Mouse (Mus musculus): ENCODE results near the gene Trp53bp1. TPM values are rescaled to one million over a fixed set of nuclear protein-coding genes. Genes with fewer than 3 reads are reported as not detected.

The Trp53bp1 gene
- polyA plus RNA-seq, 1 experiment from 2014 or later: 63.8 TPM

DNA sequence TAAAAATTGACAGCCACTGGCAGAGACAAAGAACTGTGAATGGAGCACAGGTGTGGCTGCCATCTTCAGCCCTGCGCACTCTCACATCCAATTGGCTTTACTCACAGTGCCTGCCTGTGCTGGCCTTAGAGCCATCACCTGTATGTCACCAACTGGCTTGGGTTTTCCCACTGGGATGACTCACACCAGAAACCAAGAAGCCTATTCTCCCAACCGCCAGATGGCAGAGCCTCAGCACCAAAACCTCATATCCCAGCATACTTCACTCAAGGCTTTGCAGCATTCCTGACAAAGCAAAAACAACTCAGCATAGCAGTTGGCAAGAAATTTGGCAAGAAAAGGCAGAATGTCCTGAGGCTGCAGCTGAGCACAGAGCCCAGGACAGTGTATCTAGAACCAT lies 48.2 kb downstream of the Trp53bp1 start:
- Histone ChIP-seq H3K9ac (ENCODE audit: low read length) (no peak overlapping the region), H3K36me3 (ENCODE audit: control insufficient read depth, insufficient read depth, low read length) (peaks cover 91% of the 10 kb centered on the region), H3K9me3 (ENCODE audit: control insufficient read depth, low read length) (no peaks in the 10 kb centered on the region), H3K4me1 (replicated peaks; ENCODE audit: control insufficient read depth, insufficient read depth, low read length) (no peaks in the 10 kb centered on the region), H3K27ac (ENCODE audit: low read depth) (no peak overlapping the region), H3K27me3 (replicated peaks; ENCODE audit: control insufficient read depth, insufficient read depth, low read length) (no peaks in the 10 kb centered on the region), H3K4me2 (ENCODE audit: low read length) (no peak overlapping the region), H3K4me3 (ENCODE audit: low read depth, low read length) (no peak overlapping the region)
- DNase-seq (ENCODE audit: low spot score) (no peak), ATAC-seq (replicated peaks; ENCODE audit: low FRiP score, low TSS enrichment, low read depth) (no peak)
- 93% methylated on average over 2 of the region's 2 CpGs for WGBS

DNA sequence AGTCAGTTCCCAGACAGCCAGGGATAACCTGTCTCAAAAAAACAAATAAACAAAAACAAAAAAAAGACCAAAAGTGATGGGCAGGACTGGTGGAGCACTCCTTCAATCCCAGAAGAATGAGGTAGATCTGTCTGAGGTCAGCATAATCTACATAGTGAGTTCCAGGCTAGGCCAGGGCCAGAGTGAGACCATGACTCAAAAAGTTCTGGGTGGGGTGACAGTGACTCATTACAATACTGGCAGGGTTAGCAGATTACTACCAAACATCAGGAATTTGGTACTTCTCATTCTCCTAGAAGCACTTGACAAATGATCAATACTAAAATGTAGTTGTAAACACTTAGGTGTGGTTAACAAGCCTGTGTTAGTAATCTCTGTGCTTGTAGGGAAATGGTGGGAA lies 51.2 kb downstream of the Trp53bp1 start:
- Histone ChIP-seq H3K9ac (ENCODE audit: low read length) (no peak overlapping the region), H3K4me2 (ENCODE audit: low read length) (no peak overlapping the region), H3K9me3 (ENCODE audit: control insufficient read depth, low read length) (no peaks in the 10 kb centered on the region), H3K4me1 (replicated peaks; ENCODE audit: control insufficient read depth, insufficient read depth, low read length) (no peaks in the 10 kb centered on the region), H3K4me3 (ENCODE audit: low read depth, low read length) (no peak overlapping the region), H3K27me3 (replicated peaks; ENCODE audit: control insufficient read depth, insufficient read depth, low read length) (no peaks in the 10 kb centered on the region), H3K27ac (ENCODE audit: low read depth) (no peak overlapping the region), H3K36me3 (ENCODE audit: control insufficient read depth, insufficient read depth, low read length) (peaks cover 85% of the 10 kb centered on the region)
- DNase-seq (ENCODE audit: low spot score) (no peak), ATAC-seq (replicated peaks; ENCODE audit: low FRiP score, low TSS enrichment, low read depth) (no peak)

DNA sequence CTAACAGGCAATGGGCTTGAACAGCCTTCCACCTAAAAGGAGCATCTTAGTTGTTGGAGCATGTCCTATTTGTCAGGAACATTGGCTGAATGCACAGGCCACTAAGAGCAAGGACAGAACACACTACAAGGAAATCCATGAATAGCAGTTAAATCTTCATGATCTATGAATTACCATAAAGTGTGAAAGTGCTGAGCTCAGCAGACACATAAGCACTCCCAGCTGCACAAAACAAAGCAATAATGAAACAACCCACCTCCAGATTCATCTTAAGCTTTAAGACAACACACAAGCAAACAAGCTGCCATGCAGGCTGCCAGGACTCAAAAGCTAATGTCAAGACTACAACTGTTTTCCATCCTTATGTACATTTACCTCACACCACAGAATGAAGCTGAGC lies 52.0 kb downstream of the Trp53bp1 start:
- DNase-seq (ENCODE audit: low spot score): no peak
- Histone ChIP-seq H3K4me1 (replicated peaks; ENCODE audit: control insufficient read depth, insufficient read depth, low read length) (no peaks in the 10 kb centered on the region), H3K27ac (ENCODE audit: low read depth) (no peak overlapping the region), H3K9me3 (ENCODE audit: control insufficient read depth, low read length) (no peaks in the 10 kb centered on the region), H3K4me3 (ENCODE audit: low read depth, low read length) (no peak overlapping the region), H3K27me3 (replicated peaks; ENCODE audit: control insufficient read depth, insufficient read depth, low read length) (no peaks in the 10 kb centered on the region), H3K4me2 (ENCODE audit: low read length) (no peak overlapping the region), H3K9ac (ENCODE audit: low read length) (no peak overlapping the region), H3K36me3 (ENCODE audit: control insufficient read depth, insufficient read depth, low read length) (peaks cover 86% of the 10 kb centered on the region)
- ATAC-seq (replicated peaks; ENCODE audit: low FRiP score, low TSS enrichment, low read depth): no peak

DNA sequence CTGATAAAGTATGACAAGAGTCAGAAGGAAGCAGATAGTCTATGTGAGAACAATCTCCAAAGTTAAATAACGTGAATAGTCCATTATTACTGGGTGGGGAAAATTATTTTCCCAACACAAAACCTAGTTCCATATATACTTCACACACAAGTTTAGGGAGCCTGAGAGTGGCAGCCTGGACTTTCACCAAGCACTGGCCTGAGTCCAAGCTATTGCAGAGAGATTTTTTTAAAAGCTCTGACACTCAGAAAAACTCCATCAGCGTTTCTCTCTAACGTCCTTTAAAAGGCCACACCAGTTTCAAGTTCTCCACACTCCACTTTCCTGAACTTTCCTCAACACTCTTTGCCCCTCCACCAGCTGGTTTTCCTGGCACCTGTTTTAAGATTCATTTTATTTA lies 56.7 kb downstream of the Trp53bp1 start:
- H3K36me3 ChIP-seq (ENCODE audit: control insufficient read depth, insufficient read depth, low read length): peaks cover 79% of the 10 kb centered on the region
- H3K4me2 ChIP-seq (ENCODE audit: low read length): no peak overlapping the region
- DNase-seq (ENCODE audit: low spot score) (no peak), ATAC-seq (replicated peaks; ENCODE audit: low FRiP score, low TSS enrichment, low read depth) (no peak)
- H3K9me3 ChIP-seq (ENCODE audit: control insufficient read depth, low read length): no peaks in the 10 kb centered on the region
- no peak overlapping the region for H3K27ac ChIP-seq (ENCODE audit: low read depth)
- WGBS: 87% methylated on average over 3 of the region's 3 CpGs
- no peaks in the 10 kb centered on the region for H3K27me3 ChIP-seq (replicated peaks; ENCODE audit: control insufficient read depth, insufficient read depth, low read length)
- H3K9ac ChIP-seq (ENCODE audit: low read length): no peak overlapping the region
- H3K4me3 ChIP-seq (ENCODE audit: low read depth, low read length): no peak overlapping the region
- no peaks in the 10 kb centered on the region for H3K4me1 ChIP-seq (replicated peaks; ENCODE audit: control insufficient read depth, insufficient read depth, low read length)

DNA sequence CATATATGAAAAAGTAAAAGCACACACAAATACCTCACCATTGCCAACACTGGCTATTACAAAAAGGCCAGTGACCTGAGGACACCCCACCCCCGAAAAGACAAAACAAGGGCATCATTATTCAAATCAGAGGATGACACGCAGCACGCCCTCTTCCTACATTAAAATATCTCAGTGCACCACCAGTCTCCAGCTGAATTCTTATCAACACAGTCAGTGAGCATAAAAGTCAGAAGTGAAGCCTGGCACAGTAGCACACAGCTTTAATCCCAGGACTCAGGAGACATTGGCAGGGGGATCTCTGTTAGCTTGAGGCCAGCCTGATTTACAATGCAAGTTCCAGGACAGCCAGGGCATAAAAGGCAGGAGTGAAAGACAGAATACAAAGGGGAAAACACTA lies 64.7 kb downstream of the Trp53bp1 start:
- H3K9me3 ChIP-seq (ENCODE audit: control insufficient read depth, low read length): no peaks in the 10 kb centered on the region
- no peak overlapping the region for H3K4me3 ChIP-seq (ENCODE audit: low read depth, low read length)
- no peaks in the 10 kb centered on the region for H3K27me3 ChIP-seq (replicated peaks; ENCODE audit: control insufficient read depth, insufficient read depth, low read length)
- ATAC-seq (replicated peaks; ENCODE audit: low FRiP score, low TSS enrichment, low read depth) (no peak), DNase-seq (ENCODE audit: low spot score) (no peak)
- WGBS: 95% methylated on average over 3 of the region's 3 CpGs
- H3K36me3 ChIP-seq (ENCODE audit: control insufficient read depth, insufficient read depth, low read length): peaks cover 97% of the 10 kb centered on the region
- H3K4me2 ChIP-seq (ENCODE audit: low read length): no peak overlapping the region
- H3K4me1 ChIP-seq (replicated peaks; ENCODE audit: control insufficient read depth, insufficient read depth, low read length): no peaks in the 10 kb centered on the region
- H3K27ac ChIP-seq (ENCODE audit: low read depth): no peak overlapping the region
- H3K9ac ChIP-seq (ENCODE audit: low read length): no peak overlapping the region

DNA sequence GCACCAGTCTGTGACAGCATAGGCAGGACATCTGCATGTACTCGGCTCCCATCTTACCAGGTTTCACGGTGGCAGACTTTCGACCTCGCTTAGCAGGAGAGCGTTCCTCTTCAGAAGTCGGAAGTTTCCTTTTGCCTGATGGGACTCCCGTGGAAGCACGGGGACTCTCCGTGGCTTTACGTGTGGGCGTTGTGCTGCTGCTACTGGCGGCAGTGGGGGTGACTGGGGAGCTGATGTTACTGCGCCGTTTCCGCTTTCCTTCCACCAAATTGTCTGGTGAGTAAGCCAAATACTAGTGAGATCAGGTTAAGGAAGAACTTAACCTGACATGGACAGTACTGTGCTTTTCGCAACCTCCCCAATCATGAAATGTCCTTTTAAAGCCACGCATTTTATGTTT lies 66.9 kb downstream of the Trp53bp1 start:
- DNase-seq (ENCODE audit: low spot score) (no peak), ATAC-seq (replicated peaks; ENCODE audit: low FRiP score, low TSS enrichment, low read depth) (no peak)
- H3K4me2 ChIP-seq (ENCODE audit: low read length): no peak overlapping the region
- no peak overlapping the region for H3K9ac ChIP-seq (ENCODE audit: low read length)
- H3K4me1 ChIP-seq (replicated peaks; ENCODE audit: control insufficient read depth, insufficient read depth, low read length): no peaks in the 10 kb centered on the region
- no peaks in the 10 kb centered on the region for H3K9me3 ChIP-seq (ENCODE audit: control insufficient read depth, low read length)
- H3K27ac ChIP-seq (ENCODE audit: low read depth): no peak overlapping the region
- 95% methylated on average over 17 of the region's 17 CpGs for WGBS
- H3K4me3 ChIP-seq (ENCODE audit: low read depth, low read length): no peak overlapping the region
- peaks cover 97% of the 10 kb centered on the region for H3K36me3 ChIP-seq (ENCODE audit: control insufficient read depth, insufficient read depth, low read length)
- H3K27me3 ChIP-seq (replicated peaks; ENCODE audit: control insufficient read depth, insufficient read depth, low read length): no peaks in the 10 kb centered on the region

DNA sequence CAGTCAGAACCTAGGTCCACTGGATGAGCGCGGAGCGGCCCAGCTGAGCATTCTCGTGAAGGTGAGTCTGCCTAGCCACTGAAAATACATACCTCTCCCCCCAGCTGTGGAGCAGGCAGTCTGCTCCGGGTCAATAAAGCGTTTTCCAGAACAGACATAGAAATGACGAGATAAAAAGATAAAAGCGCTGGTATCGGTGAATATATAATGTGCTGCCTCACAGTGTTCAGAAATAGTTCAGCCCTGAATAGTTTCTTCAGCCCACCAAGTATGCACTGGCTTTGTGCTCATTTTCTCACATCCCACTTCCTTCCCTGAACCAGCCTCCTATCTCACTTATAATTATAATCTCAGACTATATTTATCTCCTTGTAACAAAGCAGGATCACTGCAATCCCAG lies 75.7 kb downstream of the Trp53bp1 start:
- WGBS: 93% methylated on average over 9 of the region's 9 CpGs
- H3K4me1 ChIP-seq (replicated peaks; ENCODE audit: control insufficient read depth, insufficient read depth, low read length): no peaks in the 10 kb centered on the region
- H3K27me3 ChIP-seq (replicated peaks; ENCODE audit: control insufficient read depth, insufficient read depth, low read length): no peaks in the 10 kb centered on the region
- H3K4me3 ChIP-seq (ENCODE audit: low read depth, low read length): no peak overlapping the region
- no peak for ATAC-seq (replicated peaks; ENCODE audit: low FRiP score, low TSS enrichment, low read depth)
- H3K4me2 ChIP-seq (ENCODE audit: low read length): no peak overlapping the region
- no peak overlapping the region for H3K27ac ChIP-seq (ENCODE audit: low read depth)
- H3K36me3 ChIP-seq (ENCODE audit: control insufficient read depth, insufficient read depth, low read length): peaks cover 100% of the 10 kb centered on the region
- H3K9me3 ChIP-seq (ENCODE audit: control insufficient read depth, low read length): no peaks in the 10 kb centered on the region
- H3K9ac ChIP-seq (ENCODE audit: low read length): no peak overlapping the region
- peak; percentile 45 for DNase-seq (ENCODE audit: low spot score)

DNA sequence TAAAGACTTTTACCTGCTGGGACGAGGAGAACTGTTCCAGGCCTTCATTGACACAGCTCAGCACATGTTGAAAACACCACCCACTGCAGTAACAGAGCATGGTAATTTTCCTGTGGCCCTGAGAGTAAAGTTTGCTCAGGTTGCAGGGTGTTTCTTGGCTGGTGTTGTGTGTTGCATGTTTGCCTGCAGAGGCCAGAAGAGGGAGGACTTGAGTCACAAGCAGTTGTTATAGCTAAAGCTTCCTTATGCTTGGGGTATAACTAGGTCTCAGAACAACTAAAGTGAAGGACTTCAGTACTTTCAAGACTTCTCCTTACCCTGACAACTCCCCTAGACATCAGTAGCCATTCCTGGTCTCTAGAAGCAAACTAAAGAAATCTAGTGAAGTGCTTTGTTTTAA lies 82.7 kb downstream of the Trp53bp1 start:
- no peaks in the 10 kb centered on the region for H3K27me3 ChIP-seq (replicated peaks; ENCODE audit: control insufficient read depth, insufficient read depth, low read length)
- no peak for ATAC-seq (replicated peaks; ENCODE audit: low FRiP score, low TSS enrichment, low read depth)
- no peaks in the 10 kb centered on the region for H3K4me1 ChIP-seq (replicated peaks; ENCODE audit: control insufficient read depth, insufficient read depth, low read length)
- no peak overlapping the region for H3K27ac ChIP-seq (ENCODE audit: low read depth)
- H3K9me3 ChIP-seq (ENCODE audit: control insufficient read depth, low read length): no peaks in the 10 kb centered on the region
- H3K4me3 ChIP-seq (ENCODE audit: low read depth, low read length): no peak overlapping the region
- WGBS: 84% methylated on average over 1 of the region's 1 CpGs
- peak; percentile 48 for DNase-seq (ENCODE audit: low spot score)
- H3K4me2 ChIP-seq (ENCODE audit: low read length): no peak overlapping the region
- no peak overlapping the region for H3K9ac ChIP-seq (ENCODE audit: low read length)
- peaks cover 99% of the 10 kb centered on the region for H3K36me3 ChIP-seq (ENCODE audit: control insufficient read depth, insufficient read depth, low read length)

DNA sequence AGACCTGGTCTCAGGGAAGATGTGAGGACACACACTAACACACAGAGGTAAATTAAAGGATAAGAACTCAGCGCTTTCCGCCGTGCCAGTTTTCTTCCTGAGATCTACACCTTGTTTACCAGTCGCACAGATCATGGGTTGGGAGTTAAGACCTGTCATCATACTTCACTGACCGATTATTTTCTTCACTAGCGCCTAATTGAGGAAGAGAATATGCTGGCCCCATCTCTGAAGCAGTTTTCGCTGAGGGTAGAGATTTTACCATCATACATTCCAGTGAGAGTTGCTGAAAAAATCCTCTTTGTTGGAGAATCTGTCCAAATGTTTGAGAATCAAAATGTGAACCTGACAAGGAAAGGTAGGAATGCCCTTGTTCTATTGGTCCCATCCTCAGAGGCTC lies 87.1 kb downstream of the Trp53bp1 start:
- Histone ChIP-seq H3K4me2 (ENCODE audit: low read length) (no peak overlapping the region), H3K4me1 (replicated peaks; ENCODE audit: control insufficient read depth, insufficient read depth, low read length) (no peaks in the 10 kb centered on the region), H3K4me3 (ENCODE audit: low read depth, low read length) (no peak overlapping the region), H3K36me3 (ENCODE audit: control insufficient read depth, insufficient read depth, low read length) (peaks cover 74% of the 10 kb centered on the region), H3K9me3 (ENCODE audit: control insufficient read depth, low read length) (no peaks in the 10 kb centered on the region), H3K9ac (ENCODE audit: low read length) (no peak overlapping the region), H3K27me3 (replicated peaks; ENCODE audit: control insufficient read depth, insufficient read depth, low read length) (no peaks in the 10 kb centered on the region), H3K27ac (ENCODE audit: low read depth) (no peak overlapping the region)
- ATAC-seq (replicated peaks; ENCODE audit: low FRiP score, low TSS enrichment, low read depth): no peak
- WGBS: 96% methylated on average over 7 of the region's 7 CpGs
- DNase-seq (ENCODE audit: low spot score): no peak

All from intestine, embryonic 14.5 days (tissue).